Mouse (Mus musculus): ENCODE data around the gene Ptges2.

The Ptges2 gene

GRCm38 (mm10) chr2:32415801-32416200 is 20.1 kb downstream of the Ptges2 start:
- in situ Hi-C loops (cut with MboI, MseI), result no loop called here

GRCm38 (mm10) chr2:32416556-32416955 is 20.9 kb downstream of the Ptges2 start:
- in situ Hi-C loops (cut with MboI, MseI), result no loop called here

DNA sequence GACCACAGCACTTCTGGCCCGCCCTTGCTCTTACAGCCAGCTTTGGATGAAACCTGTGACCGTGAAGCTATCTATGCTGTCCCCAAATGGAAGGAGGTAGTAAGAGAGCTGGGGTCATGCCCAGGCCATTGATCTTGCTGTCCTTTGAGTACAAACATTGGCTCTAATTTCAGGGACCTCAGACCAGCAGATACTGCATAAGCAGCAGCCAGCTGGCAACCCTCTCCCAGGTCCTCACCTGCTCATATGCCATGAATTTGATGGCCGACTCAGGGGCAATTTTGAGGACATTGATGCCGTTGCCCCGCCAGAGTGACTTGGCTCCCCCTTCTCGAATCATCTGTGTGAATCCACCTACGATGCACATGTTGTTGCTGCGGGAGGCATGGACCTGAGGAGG is 21.8 kb downstream of the Ptges2 start:
- in situ Hi-C loops (cut with MboI, MseI), result no loop called here

DNA sequence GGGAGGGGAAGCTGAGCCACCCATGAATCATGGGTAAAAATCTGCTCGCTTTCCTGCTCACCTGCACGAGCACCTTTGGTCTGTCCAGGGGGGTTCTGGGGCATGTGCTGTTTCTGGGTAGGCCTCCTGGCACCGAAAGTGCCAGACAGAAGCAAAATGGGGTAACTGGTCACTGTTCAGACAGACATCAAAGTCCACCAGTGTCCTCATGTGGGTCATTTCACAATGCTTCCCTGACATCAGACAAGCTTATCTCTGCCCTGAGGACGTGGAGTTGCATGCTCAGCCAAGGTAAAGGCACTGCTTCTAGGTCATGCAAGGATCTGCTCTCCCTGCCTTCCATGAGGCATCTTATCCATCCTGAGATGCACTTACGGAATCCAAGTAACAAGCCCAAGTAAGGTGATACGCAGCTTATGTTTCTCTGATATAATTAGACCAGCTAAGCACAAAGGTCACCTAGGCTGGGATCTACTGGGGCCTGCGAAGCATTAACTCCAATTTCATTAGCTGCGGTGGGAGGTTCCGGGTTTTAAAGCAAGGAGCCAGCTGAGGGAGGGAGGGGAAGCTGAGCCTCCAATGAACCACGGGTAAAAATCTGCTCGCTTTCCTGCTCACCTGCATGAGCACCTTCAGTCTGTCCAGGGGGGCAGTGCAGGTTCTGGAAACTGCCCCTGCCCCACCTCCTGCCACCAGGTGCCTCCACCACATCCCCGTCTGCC is 22.9 kb downstream of the Ptges2 start:
- in situ Hi-C loops (cut with MboI, MseI), result no loop called here

DNA sequence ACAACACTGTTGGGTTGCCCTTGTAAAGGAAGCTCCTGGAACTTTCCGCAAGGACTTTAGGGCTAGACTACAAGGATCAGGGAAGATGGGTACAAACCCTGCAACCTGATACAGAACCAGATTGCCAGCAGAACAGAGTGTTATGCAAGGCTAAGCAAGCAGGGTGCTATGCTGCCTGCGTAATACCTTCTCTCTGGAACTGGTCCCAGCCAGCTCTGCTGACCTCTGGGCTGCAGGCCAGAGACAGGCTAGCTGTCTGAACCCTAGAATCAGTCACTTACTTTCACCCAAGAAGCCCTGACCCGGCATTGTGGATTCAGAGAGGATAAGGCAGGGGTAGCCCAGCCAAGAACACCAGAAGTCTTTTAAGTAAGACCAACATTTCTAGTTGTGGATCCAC is 23.7 kb downstream of the Ptges2 start:
- in situ Hi-C loops (cut with MboI, MseI), result no loop called here

DNA sequence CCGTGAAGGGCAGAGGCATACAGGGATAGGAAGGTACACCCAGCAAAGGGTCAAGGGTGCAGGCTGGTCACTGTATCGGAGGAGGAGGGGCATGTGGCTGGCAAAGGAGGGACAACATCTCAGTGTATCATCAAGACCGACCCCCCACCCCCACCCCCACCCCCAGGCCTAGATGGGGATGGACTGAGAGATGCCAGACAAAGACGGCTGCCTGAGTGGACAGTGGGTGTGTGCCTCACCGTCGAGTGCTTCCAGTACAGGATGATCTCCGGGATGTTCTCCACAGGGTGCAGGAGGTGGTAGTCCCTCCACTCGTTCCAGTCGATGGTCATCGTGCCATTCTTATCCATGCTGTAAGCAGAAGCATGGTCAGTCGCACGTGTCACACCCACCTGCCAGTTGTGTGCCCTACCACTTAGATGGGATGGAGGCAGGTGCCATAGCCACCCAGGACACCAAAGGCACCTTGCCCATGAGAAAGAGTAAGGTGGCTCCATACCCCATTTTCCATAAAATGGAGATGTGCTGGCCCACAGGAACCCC is 24.4 kb downstream of the Ptges2 start:
- in situ Hi-C loops (cut with MboI, MseI), result no loop called here

DNA sequence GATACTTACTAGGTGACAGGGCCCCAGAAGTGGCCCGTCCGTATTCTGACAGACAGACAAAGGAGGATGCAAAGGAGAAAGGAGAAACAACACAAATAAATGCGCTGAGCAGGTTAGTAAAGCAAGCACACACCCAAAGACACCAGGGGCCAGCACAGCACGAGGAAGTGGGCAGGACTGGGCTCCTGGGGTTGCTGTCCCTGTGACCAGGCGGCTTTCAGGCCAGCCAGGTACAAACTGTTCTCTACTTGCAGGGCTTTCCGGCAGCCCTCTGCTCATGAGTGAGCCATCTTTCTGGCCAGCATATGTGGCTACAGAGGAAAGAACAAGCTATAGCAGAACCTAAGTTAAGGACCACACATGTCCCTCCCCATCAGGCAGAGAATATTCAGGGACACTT is 25.0 kb downstream of the Ptges2 start:
- in situ Hi-C loops (cut with MboI, MseI), result no loop called here

- in situ Hi-C loops (cut with MboI, MseI), result no loop called here
Measured at GRCm38 (mm10) chr2:32421851-32422251, 26.2 kb downstream of the Ptges2 start.

- in situ Hi-C loops (cut with MboI, MseI), result no loop called here
Measured at GRCm38 (mm10) chr2:32423481-32424331, 28.0 kb downstream of the Ptges2 start.

DNA sequence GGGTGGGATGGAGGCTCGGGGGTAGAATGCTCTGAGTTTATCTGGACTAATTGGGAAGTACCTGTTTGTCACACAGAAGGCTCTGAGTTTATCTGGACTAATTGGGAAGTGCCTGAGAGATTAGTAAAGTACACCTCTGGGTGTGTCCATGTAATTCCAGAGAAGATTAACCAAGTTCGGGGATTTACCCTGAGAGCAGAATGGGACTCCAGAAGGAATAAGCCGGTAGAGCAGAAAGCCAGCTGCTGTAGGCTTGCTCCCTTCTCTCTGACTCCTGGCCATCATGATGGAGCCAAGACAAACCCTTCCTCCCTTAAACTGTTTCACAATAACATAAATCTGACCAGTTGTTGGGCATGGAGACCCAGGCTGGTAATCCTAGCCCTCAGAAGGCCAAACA is 29.1 kb downstream of the Ptges2 start:
- in situ Hi-C loops (cut with MboI, MseI), result no loop called here

DNA sequence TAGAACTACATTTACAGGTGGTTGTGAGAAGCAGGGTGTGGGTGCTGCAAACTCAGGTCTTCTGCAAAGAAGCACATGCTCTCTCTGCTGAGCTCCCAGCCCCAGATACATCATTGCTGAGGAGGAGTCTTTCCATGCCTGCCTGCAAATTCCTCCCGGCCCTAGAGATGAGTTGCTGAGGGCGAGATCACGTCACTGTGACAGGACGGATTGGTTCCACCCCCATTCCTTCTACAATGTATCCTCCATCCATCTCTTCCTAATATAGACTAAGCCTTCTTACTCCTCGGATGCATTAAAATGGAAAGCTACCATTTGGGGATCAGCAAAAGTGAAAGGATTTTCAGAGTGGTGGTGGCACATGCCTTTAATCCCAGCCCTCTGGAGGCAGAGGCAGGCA is 29.9 kb downstream of the Ptges2 start:
- in situ Hi-C loops (cut with MboI, MseI), result no loop called here

- in situ Hi-C loops (cut with MboI, MseI), result no loop called here
Measured at GRCm38 (mm10) chr2:32426141-32426540, 30.4 kb downstream of the Ptges2 start.

- in situ Hi-C loops (cut with MboI, MseI), result no loop called here
Measured at GRCm38 (mm10) chr2:32427720-32428119, 32.0 kb downstream of the Ptges2 start.

DNA sequence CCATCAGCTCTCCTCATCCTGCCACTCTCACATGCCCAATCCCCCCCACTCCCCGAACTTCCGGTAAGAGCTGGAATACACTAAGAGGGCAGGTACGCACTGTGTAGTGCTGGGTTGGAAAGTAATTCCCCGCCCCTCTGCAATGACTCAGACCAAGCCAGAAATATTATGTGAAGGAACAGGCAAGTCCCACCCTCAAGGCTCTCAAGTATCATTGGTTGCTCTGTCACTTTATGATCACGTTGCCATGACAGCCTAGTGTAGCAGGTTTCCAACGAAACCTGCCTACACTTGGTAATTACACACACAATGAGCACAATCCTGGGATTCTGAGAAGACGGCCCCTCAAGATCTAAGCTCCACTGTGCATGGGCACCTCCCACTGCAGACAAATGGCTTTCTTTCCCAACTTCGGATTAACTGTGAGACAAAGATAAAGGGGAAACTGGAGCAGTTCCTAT is 32.6 kb downstream of the Ptges2 start:
- in situ Hi-C loops (cut with MboI, MseI), result no loop called here

- in situ Hi-C loops (cut with MboI, MseI), result no loop called here
Measured at GRCm38 (mm10) chr2:32429215-32429891, 33.7 kb downstream of the Ptges2 start.

DNA sequence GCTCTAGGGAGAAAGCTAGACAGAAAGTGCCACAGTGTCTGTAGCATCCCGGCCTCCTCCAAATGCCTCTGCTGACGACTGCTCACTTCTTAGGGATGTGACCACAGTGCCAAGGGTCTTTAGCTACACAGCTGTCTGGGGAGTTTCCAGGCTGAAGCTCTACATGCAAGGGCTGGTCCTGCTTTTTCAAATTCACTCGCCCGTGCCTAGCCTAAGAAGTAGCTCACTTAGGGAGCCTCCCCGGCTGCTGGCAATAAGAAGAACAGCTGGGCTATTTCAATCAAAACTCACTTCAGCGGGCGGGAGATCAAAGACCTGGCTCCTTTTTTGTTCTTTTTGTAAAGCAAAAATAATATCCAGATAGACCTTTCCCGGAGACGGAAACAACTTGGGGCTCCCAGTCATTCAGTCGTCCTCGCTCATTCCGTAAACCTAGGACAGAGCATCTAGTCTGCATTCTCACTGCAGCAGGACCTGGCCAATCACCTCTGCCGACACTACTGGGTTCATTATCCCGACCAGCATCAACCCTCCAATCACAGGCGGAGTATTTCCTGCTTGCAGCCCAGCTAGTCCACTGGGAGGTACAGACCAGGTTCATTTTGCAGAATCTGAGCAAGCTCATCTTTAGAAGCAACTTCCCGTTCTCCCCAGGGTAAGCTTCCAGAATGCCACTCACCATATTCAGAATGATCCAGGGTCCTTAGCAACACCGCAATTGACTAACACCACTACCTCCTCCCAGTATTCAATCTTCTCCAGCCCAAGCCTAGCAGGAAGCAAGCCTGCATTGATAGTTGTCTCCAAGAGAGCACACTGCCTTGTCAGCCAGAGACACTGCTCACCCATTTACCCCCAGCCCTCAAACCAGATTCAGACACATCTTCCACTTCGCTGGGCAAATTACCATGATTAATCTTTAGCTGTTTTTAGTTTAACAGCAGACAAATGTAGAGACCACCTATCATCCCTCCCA is 35.3 kb downstream of the Ptges2 start:
- in situ Hi-C loops (cut with MboI, MseI), result no loop called here

- in situ Hi-C loops (cut with MboI, MseI), result no loop called here
Measured at GRCm38 (mm10) chr2:32436686-32437372, 41.1 kb downstream of the Ptges2 start.

GRCm38 (mm10) chr2:32437612-32438166 is 42.0 kb downstream of the Ptges2 start:
- in situ Hi-C loops (cut with MboI, MseI), result no loop called here

GRCm38 (mm10) chr2:32438733-32439132 is 43.0 kb downstream of the Ptges2 start:
- in situ Hi-C loops (cut with MboI, MseI), result no loop called here

- in situ Hi-C loops (cut with MboI, MseI), result no loop called here
Measured at GRCm38 (mm10) chr2:32439177-32439576, 43.5 kb downstream of the Ptges2 start.

All from T-helper 1 cell (primary cell).